Mouse (Mus musculus) intestine, postnatal 0 days (tissue): Measurements from ENCODE around the gene Btbd9. TPM values are rescaled to one million over a fixed set of nuclear protein-coding genes. Genes with fewer than 3 reads are reported as not detected.
A peak's percentile ranks its signal among the peaks of the same experiment; 100 is the strongest.

Experiments
- ATAC-seq: fragments of 200-750 bp; cut with Nextera tagmentation; 2 replicates; pipeline ENCODE4 v1.8.0; 2017; ENCODE audit warnings: mild to moderate bottlenecking, moderate TSS enrichment, moderate library complexity
- H3K27ac ChIP-seq: fragments of 300-500 bp; sonication (generic); 2 replicates; pipeline ENCODE4 v1.5.1; 2014; ENCODE audit warnings: mild to moderate bottlenecking, low read depth, low read length, moderate library complexity
- H3K27me3 ChIP-seq: fragments of 300-500 bp; sonication (generic); replicated peaks from 2 replicates; pipeline ENCODE4 v1.6.1; 2014; ENCODE audit warnings: low read length, mixed read lengths; ENCODE audit not compliant: control insufficient read depth, insufficient read depth
- H3K36me3 ChIP-seq: fragments of 300-500 bp; sonication (generic); 2 replicates; pipeline ENCODE4 v1.6.1; 2014; ENCODE audit warnings: mild to moderate bottlenecking, moderate library complexity; ENCODE audit not compliant: control insufficient read depth, insufficient read depth
- H3K4me1 ChIP-seq: fragments of 300-500 bp; sonication (generic); replicated peaks from 2 replicates; pipeline ENCODE4 v1.6.1; 2014; ENCODE audit warnings: antibody characterized with exemption, low read length, mixed read lengths; ENCODE audit not compliant: control insufficient read depth, insufficient read depth
- H3K4me2 ChIP-seq: fragments of 300-500 bp; sonication (generic); replicated peaks from 2 replicates; pipeline ENCODE4 v1.6.1; 2014; ENCODE audit warnings: low read depth, mild to moderate bottlenecking, moderate library complexity
- H3K4me3 ChIP-seq: fragments of 300-500 bp; sonication (generic); 2 replicates; pipeline ENCODE4 v1.5.1; 2014; ENCODE audit warnings: low read depth, low read length
- H3K9ac ChIP-seq: fragments of 300-500 bp; sonication (generic); 2 replicates; pipeline ENCODE4 v1.6.1; 2014; ENCODE audit warnings: mild to moderate bottlenecking, low read depth, low read length
- H3K9me3 ChIP-seq: fragments of 300-500 bp; sonication (generic); 2 replicates; pipeline ENCODE4 v1.6.1; 2016; ENCODE audit warnings: mixed run types; ENCODE audit not compliant: control insufficient read depth
- CTCF ChIP-seq: sonication (generic); IDR thresholded peaks from 2 replicates; pipeline ENCODE4 v1.5.1; 2016; ENCODE audit warnings: low read depth, mild to moderate bottlenecking, control low read depth, antibody characterized with exemption, moderate library complexity
- WGBS: fragments of 180-500 bp; shearing (Covaris S2); extraction: QIAGEN DNeasy Blood & Tissue Kit; methylation state at CpG from one replicate; pipeline ENCODE4 v1.1.7; 2014; 5-methylcytosine and 5-hydroxymethylcytosine counted together
- polyA plus RNA-seq: library from polyadenylated mRNA; unstranded; fragments of >200 nt; fragmentation: Nextera tagmentation; extraction: Ambion mirVana; gene quantifications from 2 replicates; pipeline ENCODE4 v1.2.1, GENCODE M21; 2015

Gene Btbd9
- polyA plus RNA-seq, 1 experiment from 2014 or later: 35.9 TPM

DNA sequence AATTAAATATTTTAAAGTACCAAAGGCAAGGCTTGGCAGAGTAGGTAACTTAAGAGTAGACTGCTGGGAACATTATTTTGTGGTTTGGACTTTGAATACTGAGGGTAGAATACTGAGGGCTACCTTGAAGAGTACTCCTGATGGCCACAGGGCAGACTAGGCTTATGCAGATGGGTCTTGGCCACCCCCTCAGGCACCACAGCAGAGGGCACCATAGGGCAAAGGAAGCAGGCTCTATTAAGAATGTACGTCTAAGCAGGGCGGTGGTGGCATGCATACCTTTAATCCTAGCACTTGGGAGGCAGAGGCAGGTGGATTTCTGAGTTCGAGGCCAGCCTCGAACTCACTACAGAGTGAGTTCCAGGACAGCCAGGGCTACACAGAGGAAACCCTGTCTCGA is 237.0 kb downstream of the Btbd9 start:
- Histone ChIP-seq H3K4me2 (no peak overlapping the region), H3K27ac (no peak overlapping the region), H3K4me1 (no peaks in the 10 kb centered on the region), H3K36me3 (no peaks in the 10 kb centered on the region), H3K27me3 (no peaks in the 10 kb centered on the region), H3K9me3 (no peaks in the 10 kb centered on the region), H3K9ac (no peak overlapping the region), H3K4me3 (no peak overlapping the region)
- WGBS: 90% methylated on average over 5 of the region's 5 CpGs
- ATAC-seq: no peak
- TF ChIP-seq CTCF: 0 out of 2 replicates have a peak, but pooled peaks have one; percentile 22

DNA sequence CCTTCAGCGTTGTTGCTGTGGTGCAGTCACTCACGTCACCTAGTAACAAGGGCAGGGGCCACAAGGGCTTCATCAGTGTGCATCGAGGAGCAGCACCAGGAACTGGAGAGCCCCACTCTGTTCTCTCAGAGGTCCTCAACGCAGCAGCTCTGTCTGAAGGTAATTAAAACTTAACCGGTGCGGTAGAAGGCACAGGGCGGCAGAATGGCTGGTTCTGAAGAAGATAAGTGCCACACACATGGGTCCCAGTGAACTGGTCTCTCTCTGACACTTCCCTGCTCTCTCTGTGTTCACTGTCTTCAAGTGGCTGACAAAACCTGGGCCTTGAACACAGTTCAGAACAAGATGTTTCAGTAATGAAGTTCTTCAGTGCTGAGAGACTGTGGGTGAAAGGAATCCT is 239.5 kb downstream of the Btbd9 start:
- ATAC-seq: no peak
- Histone ChIP-seq H3K4me3 (no peak overlapping the region), H3K27me3 (no peaks in the 10 kb centered on the region), H3K9me3 (no peaks in the 10 kb centered on the region), H3K4me1 (no peaks in the 10 kb centered on the region), H3K9ac (no peak overlapping the region), H3K4me2 (no peak overlapping the region), H3K36me3 (no peaks in the 10 kb centered on the region), H3K27ac (no peak overlapping the region)
- TF ChIP-seq CTCF: no peak
- 55% methylated on average over 7 of the region's 7 CpGs for WGBS

DNA sequence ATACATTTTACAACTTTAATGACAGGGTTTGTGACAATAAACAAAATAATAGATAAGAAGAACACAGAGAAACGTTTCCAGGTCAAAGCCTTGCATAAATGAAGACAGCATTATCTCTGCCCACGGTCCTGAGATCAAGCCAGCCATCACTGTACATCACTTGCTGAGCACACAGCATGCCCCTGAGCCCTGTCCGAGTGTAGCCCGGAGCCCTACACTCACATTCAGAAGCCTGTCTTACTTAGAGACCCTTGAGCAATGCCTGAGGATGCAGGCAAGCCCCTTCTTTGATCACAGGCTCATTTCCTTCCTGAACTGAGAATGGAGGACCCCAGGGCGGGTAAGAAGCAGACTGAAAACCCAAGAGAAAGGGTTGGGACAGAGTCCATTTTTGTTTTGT is 240.0 kb downstream of the Btbd9 start:
- H3K4me3 ChIP-seq: no peak overlapping the region
- WGBS: 56% methylated on average over 5 of the region's 5 CpGs
- no peaks in the 10 kb centered on the region for H3K9me3 ChIP-seq
- H3K9ac ChIP-seq: no peak overlapping the region
- H3K4me2 ChIP-seq: no peak overlapping the region
- H3K27ac ChIP-seq: no peak overlapping the region
- no peak for ATAC-seq
- H3K27me3 ChIP-seq: no peaks in the 10 kb centered on the region
- no peaks in the 10 kb centered on the region for H3K36me3 ChIP-seq
- no peak for TF ChIP-seq CTCF
- no peaks in the 10 kb centered on the region for H3K4me1 ChIP-seq

DNA sequence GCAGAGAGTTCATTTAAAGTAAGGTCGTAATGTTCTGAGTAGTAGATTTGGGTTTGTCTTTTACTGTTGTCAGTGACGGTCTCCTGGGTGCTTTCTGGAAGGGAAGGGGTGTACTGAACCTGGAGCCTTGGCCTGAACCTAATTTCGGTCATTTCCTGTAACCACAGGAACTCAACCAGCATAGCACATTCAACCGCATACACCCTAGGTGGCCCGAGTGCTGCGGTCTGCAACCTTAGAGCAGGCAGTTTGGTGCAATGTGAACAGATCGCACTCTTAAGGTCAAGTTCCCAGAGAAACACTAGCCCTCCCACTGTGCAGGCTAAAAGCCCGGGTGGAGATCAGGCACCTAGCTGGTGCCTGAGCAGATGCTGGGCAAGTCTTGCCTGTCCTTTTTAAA is 240.5 kb downstream of the Btbd9 start:
- 75% methylated on average over 8 of the region's 8 CpGs for WGBS
- no peak for TF ChIP-seq CTCF

DNA sequence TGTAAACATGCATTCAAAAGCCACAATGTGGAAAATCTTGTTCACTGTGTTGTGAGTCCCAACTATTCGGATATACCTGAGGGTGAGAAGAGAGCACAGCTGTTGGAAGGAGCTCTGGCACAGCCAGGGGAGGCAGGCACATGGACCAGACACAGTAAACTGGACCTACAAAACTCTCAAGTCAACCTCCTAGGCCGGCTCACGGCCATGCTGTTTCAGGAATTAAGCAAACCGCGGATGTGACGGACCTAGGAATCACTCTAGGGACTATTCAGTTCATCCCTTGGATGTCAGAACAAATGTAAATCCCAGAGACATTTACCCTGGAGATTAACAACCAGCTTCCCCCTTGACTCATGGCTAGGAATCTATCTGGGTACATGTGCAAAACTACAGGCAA is 242.0 kb downstream of the Btbd9 start:
- no peak overlapping the region for H3K27ac ChIP-seq
- no peak overlapping the region for H3K9ac ChIP-seq
- no peaks in the 10 kb centered on the region for H3K9me3 ChIP-seq
- no peaks in the 10 kb centered on the region for H3K36me3 ChIP-seq
- H3K4me3 ChIP-seq: no peak overlapping the region
- H3K27me3 ChIP-seq: no peaks in the 10 kb centered on the region
- no peak for ATAC-seq
- no peak overlapping the region for H3K4me2 ChIP-seq
- no peak for TF ChIP-seq CTCF
- WGBS: 94% methylated on average over 6 of the region's 6 CpGs
- H3K4me1 ChIP-seq: no peaks in the 10 kb centered on the region

More for the DNA sequence above, 240.5 kb downstream of the Btbd9 start:
- no peak for ATAC-seq
- no peaks in the 10 kb centered on the region for H3K36me3 ChIP-seq
- no peak overlapping the region for H3K4me3 ChIP-seq
- no peak overlapping the region for H3K9ac ChIP-seq
- no peaks in the 10 kb centered on the region for H3K4me1 ChIP-seq
- no peak overlapping the region for H3K27ac ChIP-seq
- H3K27me3 ChIP-seq: no peaks in the 10 kb centered on the region
- no peaks in the 10 kb centered on the region for H3K9me3 ChIP-seq
- H3K4me2 ChIP-seq: no peak overlapping the region

DNA sequence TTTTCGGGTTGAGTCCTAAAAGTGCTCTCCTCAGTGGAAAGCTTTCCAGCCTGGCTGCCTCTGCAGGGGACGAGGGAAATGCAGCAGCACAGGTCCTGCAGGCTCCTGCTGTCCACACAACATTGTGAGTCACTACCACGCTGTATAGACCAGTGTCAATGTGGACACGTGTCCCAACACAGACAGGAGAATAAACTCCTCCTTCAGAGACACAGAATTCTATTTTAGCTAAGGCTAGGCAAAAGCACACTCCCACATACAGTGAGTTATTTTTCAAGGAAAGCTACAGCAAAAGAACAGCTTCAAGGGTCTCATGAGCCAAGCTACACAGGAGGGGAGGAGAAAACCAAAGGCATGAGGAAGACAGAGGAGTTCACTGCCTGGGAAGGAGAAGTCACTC is 243.2 kb downstream of the Btbd9 start:
- Histone ChIP-seq H3K36me3 (no peaks in the 10 kb centered on the region), H3K9me3 (no peaks in the 10 kb centered on the region), H3K4me1 (no peaks in the 10 kb centered on the region), H3K9ac (no peak overlapping the region), H3K4me2 (no peak overlapping the region), H3K4me3 (no peak overlapping the region), H3K27me3 (no peaks in the 10 kb centered on the region), H3K27ac (no peak overlapping the region)
- 78% methylated on average over 4 of the region's 4 CpGs for WGBS
- ATAC-seq: no peak
- no peak for TF ChIP-seq CTCF

DNA sequence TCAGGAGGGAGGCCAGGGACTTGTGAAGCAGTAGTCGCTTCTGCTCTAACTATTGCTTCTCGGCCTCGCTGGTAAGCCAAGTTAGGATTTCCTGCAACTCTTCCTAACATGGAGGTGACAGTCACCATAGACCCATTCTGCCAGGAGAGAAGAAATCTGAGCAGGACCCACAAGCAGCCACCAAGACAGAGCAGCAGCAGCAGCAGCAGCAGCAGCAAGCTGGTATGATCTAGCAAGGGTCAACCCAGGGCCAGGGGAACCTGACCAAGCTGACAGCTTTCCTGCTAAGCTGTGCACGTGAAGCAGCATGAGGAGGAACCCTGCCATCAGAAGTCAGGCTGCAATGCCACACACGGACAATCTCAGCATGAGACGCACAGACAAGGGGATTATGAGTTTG is 244.9 kb downstream of the Btbd9 start:
- Histone ChIP-seq H3K27me3 (no peaks in the 10 kb centered on the region), H3K4me3 (no peak overlapping the region), H3K4me2 (no peak overlapping the region), H3K9ac (no peak overlapping the region), H3K9me3 (no peaks in the 10 kb centered on the region), H3K4me1 (no peaks in the 10 kb centered on the region), H3K36me3 (no peaks in the 10 kb centered on the region; the same call in 1 of the 2 replicates), H3K27ac (no peak overlapping the region)
- ATAC-seq: no peak
- TF ChIP-seq CTCF: no peak
- 78% methylated on average over 6 of the region's 6 CpGs for WGBS
